Mouse (Mus musculus) embryonic stem cell, embryonic (primary cell): ENCODE results near the gene Mib2.

ENCODE experiments used
- CTCF ChIA-PET, 4 experiments: fragments of 300-600 bp in 2 of 4; fragments of 350-600 bp in 2 of 4; sonication (Branson Sonifier 250); formaldehyde crosslinking; loops; one replicate each; lab custom pipeline; 2022; ENCODE audit warnings: inconsistent platforms in 2 of 4; lab: Charles Lee
- POLR2A ChIA-PET, 4 experiments: fragments of 300-600 bp in 2 of 4; fragments of 350-600 bp in 2 of 4; sonication (Branson Sonifier 250); formaldehyde crosslinking; loops; one replicate each; lab custom pipeline; 2022; ENCODE audit warnings: antibody characterized with exemption in 4 of 4, inconsistent platforms in 1 of 4; lab: Charles Lee

The Mib2 gene

DNA sequence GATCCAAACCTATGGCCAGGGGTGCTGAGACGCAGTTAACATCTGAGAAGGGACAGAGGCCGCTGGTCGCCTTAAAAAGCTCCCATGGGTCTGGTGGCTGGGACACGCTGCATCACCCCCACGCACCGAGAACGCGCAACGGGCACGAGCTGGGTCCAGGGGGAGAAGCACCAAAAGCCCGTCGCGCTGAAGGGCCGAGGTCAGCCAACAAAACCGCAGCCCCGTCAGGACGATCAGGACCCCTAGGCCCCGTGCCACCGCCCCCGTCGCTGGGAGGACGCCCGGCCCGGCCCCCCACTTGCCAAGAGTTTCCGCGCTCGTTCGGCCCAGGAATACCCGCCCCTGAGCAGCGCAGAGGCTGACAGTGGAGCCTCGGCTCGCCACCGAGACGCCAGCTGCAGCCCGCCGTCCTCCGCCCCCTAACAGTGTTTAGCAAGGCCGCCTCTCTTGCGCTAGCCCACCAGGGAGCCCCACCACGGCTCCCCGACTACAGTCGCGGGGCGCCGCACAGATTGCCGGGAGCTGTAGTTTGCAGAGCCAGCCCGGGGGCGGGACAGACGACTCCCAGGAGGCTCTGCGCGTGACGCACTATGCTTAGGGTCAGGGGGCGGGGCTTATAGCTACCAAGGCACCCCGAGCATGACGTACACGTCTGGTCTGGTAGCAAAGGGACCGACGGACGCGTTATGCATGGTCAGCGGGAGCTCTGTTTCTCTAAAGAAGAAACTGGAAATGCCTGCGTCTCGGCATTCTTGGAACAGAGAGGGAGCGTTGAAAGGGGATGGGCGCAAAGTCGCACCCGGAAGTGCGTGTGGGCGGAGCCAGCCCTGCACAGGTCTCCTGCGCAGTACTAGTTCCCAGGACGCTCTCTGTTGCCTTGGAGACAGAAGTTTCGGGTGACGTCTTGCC lies at the start of gene Mib2:
Gene Mib2, minus strand, starts transcription at position 510 of the 909 bp plus-strand sequence.
- ChIA-PET CTCF (interaction anchor here (0.6 to 1.7 kb wide), 15 partner anchors 14 to 442 kb away, joined by 3 to 7 read pairs (median 4); partner anchors contain the start of gene Gm10563 (in 1 of the 4)), POLR2A (interaction anchor here (0.5 to 4.3 kb wide), 80 partner anchors 8 to 602 kb away, joined by 3 to 121 read pairs (median 4); partner anchors contain the start of genes Slc35e2 (in 3 of the 4), Ssu72 (in 3 of the 4), Atad3a (in 2 of the 4) and Fndc10 (in 2 of the 4))

DNA sequence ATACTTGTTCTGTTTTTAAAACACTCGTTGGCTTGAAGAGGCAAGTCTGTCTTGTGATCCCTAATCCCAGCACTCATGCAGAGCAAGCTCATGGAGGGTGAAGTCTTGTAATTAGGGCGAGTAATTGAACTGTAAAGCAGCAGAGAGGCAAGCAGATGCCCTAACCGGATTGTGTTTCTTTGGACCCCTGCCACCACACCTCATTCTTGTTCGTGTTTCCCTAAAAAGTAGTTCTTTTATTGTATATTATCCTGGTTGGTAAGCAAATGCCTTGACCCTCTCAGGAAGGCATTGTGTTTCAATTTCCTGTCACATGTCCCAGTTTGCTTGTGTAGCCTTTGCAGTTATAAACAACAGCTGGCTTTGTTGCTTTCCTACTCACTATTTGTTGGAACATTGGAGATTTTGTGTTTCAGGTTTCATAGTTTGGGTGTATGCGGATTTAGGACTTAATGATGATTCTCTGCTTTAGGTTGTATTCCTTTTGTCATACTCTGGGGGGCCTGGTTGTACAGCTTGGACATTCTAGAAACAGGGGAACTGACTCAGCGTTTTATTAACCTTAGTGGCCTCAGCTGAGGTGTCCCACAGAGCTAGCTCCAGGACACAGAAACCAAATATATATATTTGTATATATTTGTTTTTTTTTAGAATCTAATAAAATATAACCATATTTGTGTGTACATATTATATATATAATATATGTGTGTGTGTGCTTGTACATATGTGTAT lies 41.7 kb upstream of the Mib2 start:
- POLR2A ChIA-PET: interaction anchor here in 3 of 4 experiments (0.6 to 3.4 kb wide), 19 partner anchors 8 to 350 kb away, joined by 3 to 14 read pairs (median 5); partner anchors contain the start of genes Atad3a (in 1 of the 3), Mib2 (in 1 of the 3), Mmp23 (in 1 of the 3) and Prkcz (in 1 of the 3)
- CTCF ChIA-PET: interaction anchor here in 3 of 4 experiments (1.0 kb wide), 4 partner anchors 10 to 11 kb away, joined by 3 to 4 read pairs (median 3); no protein-coding TSS in a partner anchor

DNA sequence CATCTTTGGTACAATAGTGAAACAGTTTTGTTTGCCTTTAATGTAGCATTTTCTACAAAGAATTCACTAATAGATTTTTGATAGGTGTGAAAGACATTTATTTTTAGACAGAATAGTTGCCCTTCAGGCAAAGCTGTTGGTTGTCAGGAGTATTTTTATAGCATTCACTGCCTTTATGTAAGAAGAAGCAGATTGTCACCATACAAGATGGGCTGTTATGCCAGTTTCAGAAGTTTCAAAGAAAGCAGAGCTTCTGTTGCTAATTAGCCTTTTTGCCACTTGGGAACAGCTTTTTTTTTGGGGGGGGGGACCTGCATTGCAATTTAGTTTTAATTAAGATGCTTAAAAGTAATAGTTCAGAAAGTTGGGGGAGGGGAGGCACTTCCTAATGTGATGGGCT lies 40.0 kb upstream of the Mib2 start:
- ChIA-PET POLR2A (interaction anchor here in 3 of 4 experiments (0.6 to 3.4 kb wide), 13 partner anchors 8 to 290 kb away, joined by 3 to 14 read pairs (median 4); no protein-coding TSS in a partner anchor), CTCF (interaction anchor here (0.6 to 1.2 kb wide), 4 partner anchors 9 to 228 kb away, joined by 3 to 13 read pairs (median 3); no protein-coding TSS in a partner anchor)

DNA sequence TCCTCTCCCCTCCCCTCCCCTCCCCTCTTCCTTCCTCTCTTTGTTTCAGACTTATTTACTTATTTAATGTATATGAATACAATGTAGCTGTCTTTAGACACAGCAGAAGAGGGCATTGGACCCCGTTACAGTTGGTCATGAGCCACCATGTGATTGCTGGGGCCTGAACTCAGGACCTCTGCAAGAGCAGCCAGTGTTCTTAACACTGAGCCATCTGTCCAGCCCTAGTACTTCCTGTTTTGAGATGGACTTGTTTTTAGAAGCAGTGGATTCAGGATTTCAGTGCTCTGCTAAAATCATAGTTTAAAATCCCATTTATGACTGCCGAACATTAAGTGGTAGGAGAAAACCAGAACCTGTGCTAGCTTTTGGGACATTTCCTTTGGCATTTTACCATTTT lies 39.6 kb upstream of the Mib2 start:
- POLR2A ChIA-PET: interaction anchor here (0.5 to 3.4 kb wide), 13 partner anchors 8 to 199 kb away, joined by 3 to 14 read pairs (median 4); no protein-coding TSS in a partner anchor

DNA sequence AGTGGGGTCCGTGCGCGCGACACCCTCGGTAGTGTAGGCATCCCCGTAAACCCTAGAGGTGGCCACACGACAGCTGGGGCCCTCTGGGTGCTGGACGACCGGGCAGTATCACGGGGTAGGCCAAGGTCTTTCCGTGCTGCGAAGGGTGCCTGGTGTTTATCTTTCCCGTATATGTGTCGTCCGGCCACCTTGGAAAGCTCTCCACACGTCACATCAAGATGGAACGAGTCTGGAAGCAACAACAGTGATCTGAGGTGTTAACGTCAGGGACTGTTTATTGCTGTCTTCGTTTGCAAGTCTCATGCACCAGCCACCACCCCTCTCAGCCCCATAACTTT lies 36.6 kb upstream of the Mib2 start:
- CTCF ChIA-PET: interaction anchor here in 1 of 4 experiments (1.1 to 1.3 kb wide), 2 partner anchors 11 to 37 kb away, joined by 4 read pairs; partner anchors contain the start of gene Mib2
- POLR2A ChIA-PET: interaction anchor here (0.7 to 3.6 kb wide), 38 partner anchors 7 to 232 kb away, joined by 3 to 28 read pairs (median 5); partner anchors contain the start of genes Mib2 (in 4 of the 4), Atad3a (in 2 of the 4), Mmp23 (in 2 of the 4) and Fndc10 (in 1 of the 4)

More for the DNA sequence above, 39.6 kb upstream of the Mib2 start:
- CTCF ChIA-PET: interaction anchor here in 3 of 4 experiments (0.6 to 0.9 kb wide), 4 partner anchors 10 to 147 kb away, joined by 3 to 13 read pairs (median 3); no protein-coding TSS in a partner anchor

DNA sequence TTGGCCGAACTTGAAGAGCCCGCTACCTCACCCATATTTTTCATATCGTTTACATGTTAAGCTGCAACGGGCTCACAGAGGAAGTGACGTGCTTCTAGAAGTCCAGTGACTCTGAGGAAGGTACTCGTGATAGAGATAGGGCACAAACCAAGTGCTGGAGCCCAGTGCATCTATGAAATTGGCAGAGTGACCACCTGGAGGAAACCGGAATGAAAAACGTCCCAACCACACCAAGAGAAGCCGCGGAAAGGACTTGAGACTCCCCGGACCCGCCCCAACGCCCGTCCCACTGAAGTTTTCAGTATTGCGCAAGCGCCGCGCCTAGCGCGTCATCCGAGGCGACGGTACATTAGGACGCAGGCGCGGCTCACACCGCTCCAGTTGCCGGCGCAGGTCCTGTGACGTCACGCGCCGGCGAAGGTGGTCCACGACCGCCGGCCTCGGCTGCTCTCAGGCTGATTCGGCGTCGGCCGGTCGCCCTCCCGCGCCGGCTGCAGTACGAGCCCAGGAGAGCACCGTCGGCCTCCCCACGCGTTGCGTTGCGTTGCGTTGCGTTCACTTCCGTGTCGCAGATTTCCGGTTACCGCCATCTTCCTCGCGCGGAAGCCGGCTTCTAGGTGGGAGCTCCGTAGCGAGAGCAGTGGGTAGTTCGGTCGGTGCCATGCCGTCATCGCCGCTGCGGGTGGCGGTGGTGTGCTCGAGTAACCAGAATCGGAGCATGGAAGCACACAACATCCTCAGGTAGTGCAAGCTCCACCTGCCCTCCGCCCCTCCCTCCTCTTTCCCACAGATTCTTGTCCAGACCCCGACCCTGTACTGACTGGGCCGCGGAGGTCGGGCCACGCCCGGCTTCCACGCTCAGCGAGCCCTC lies 36.0 kb upstream of the Mib2 start, which contains the start of gene Ssu72:
Gene Ssu72, plus strand, starts transcription at position 80 of the 871 bp plus-strand sequence.
- POLR2A ChIA-PET: interaction anchor here (0.7 to 3.6 kb wide), 43 partner anchors 8 to 350 kb away, joined by 3 to 28 read pairs (median 4); partner anchors contain the start of genes Mib2 (in 4 of the 4), Atad3a (in 2 of the 4), Mmp23 (in 2 of the 4) and Aurkaip1 (in 1 of the 4)
- CTCF ChIA-PET: interaction anchor here in 2 of 4 experiments (0.5 to 1.3 kb wide), 3 partner anchors 12 to 979 kb away, joined by 3 to 4 read pairs (median 4); partner anchors contain the start of gene Mib2 (in 1 of the 2)

DNA sequence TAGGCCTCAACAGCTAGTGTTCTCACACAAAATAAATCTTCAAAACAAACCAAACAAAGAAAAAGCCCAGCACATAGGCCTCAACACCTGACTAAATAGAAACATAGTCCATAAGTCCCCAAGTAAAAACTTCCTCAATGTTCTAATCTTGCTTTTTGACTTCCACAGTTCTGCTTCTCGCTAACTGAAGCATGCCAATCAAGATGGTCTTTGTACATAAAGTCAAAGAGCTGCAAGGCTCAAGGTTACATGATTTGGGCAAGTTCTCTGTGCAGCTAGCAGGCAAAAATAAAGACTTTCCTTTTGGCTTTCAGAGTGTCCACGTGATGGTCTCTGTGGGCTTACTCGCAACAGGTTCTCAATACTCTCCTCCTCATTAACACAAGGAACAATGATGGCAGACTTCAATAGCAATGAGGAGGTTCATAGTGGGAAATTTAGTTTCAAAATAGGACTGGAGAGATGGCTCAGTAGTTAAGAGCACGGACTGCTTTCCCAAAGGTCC lies 34.5 kb upstream of the Mib2 start:
- ChIA-PET POLR2A (interaction anchor here in 3 of 4 experiments (0.6 to 9.6 kb wide), 11 partner anchors 9 to 221 kb away, joined by 3 to 121 read pairs (median 11); partner anchors contain the start of genes Mib2 (in 3 of the 3) and Aurkaip1 (in 1 of the 3)), CTCF (interaction anchor here in 2 of 4 experiments (1.0 to 1.2 kb wide), 3 partner anchors 11 to 51 kb away, joined by 3 read pairs; partner anchors contain the start of genes Mib2 (in 1 of the 2) and Mmp23 (in 1 of the 2))

DNA sequence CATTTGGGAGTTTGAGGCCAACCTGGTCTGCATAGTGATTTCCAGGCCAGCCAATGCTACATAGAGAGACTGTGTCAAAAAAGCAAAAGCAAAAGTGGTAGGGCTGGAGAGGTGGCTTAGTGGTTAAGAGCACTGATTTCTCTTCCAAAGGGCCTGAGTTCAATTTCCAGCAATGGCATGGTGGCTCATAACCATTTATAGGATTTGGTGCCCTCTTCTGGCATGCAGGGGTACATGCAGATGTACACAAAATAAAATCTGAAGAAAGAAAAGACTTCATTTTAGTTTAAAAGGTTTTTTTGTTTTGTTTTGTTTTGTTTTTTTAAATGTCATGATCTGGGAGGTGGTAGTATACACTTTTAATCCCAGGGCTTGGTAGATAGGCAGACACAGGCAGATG lies 31.4 kb upstream of the Mib2 start:
- ChIA-PET POLR2A (interaction anchor here in 3 of 4 experiments (0.6 to 9.6 kb wide), 14 partner anchors 10 to 451 kb away, joined by 3 to 121 read pairs (median 4); partner anchors contain the start of genes Mib2 (in 2 of the 3), Faap20 (in 1 of the 3) and Mmp23 (in 1 of the 3)), CTCF (interaction anchor here in 3 of 4 experiments (0.6 to 1.6 kb wide), 8 partner anchors 10 to 274 kb away, joined by 3 to 6 read pairs (median 4); partner anchors contain the start of genes Gm10563 (in 2 of the 3), Mib2 (in 1 of the 3) and Mmp23 (in 1 of the 3))

DNA sequence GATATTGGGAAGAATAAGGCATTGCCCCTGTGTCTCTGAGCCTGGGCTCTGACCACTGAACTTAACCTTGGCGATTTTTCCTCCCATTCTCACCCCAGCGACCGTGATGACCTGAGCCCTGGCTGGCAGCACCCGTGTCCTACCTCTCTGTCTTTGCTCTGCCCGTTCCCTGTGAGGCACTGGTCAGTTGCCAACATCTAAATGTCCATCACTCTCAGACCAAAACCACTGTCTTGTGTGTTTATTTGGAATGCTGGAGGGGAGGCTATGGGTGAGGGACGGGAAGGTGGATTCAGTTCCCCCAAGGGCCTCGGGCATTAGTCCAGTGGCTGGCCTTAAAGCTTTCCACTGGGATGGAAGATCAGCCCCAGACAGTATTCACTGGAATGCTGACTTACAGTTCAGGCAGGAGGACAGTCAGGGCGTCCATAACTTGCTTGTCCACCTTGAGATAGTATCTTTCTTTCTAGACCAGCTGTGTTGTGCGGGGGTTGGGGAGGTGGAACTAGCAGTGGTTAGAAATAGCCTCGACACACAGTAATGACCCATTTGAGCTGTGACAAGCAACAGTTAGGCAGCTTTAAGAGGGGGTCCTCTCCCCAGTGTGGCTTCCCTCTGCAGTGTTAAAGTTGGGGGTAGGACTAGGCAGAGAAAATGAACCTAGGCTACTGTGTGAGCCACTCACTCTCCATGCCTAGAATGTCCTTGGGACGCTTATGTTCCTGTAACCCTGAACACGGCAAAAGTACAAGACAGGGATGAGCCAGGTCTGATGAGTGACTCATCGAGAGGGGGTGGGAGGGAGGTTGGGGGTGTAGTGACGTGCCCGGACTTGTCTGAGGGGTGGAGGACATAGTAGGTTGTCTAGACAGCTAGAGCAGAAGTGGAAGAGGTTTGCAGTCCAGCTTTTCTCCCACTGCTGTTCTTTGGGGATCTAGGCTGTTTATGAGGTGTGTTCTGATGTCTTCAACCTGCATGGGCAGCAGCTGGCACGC lies 27.6 kb upstream of the Mib2 start:
- CTCF ChIA-PET: interaction anchor here (0.6 to 1.3 kb wide), 7 partner anchors 27 to 451 kb away, joined by 3 to 6 read pairs (median 4); partner anchors contain the start of gene Mib2 (in 1 of the 4)

DNA sequence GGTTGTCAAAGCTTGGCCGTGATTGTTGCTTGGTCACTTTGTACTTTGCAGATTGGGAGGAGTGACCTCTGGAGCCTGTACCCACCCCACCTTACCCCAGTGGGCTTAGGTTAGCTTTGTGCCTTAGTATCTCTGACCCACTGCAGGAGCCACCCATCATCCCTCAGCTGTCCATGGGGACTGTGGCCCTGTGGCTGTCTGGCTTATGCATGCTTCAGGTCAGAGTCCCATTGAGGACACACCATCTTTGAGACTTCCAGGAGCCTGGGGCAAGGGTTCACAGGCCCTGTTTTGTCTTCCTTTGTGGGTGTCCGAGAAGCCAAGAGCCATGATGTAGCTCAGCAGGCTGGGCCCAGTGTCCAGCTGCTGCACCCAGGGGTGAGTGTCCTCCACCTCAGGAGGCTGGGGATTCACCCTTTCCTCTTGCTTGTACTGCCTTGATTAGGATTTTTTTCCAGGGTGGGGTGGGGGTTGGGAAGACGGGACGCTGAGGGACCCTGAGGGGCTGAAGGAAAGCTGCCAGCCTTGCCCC lies 26.6 kb upstream of the Mib2 start:
- CTCF ChIA-PET: interaction anchor here in 1 of 4 experiments (0.7 kb wide), 1 partner anchor 26 kb away, joined by 4 read pairs; the partner anchor contains the start of gene Mib2
- POLR2A ChIA-PET: interaction anchor here (0.6 to 9.6 kb wide), 27 partner anchors 8 to 283 kb away, joined by 3 to 121 read pairs (median 10); partner anchors contain the start of genes Mib2 (in 4 of the 4), Ssu72 (in 3 of the 4) and Mmp23 (in 2 of the 4)

More for the DNA sequence above, 27.6 kb upstream of the Mib2 start:
- POLR2A ChIA-PET: interaction anchor here (0.6 to 9.6 kb wide), 66 partner anchors 8 to 473 kb away, joined by 3 to 121 read pairs (median 4); partner anchors contain the start of genes Mib2 (in 4 of the 4), Mmp23 (in 3 of the 4), Ssu72 (in 2 of the 4) and Gm10563 (in 1 of the 4)

DNA sequence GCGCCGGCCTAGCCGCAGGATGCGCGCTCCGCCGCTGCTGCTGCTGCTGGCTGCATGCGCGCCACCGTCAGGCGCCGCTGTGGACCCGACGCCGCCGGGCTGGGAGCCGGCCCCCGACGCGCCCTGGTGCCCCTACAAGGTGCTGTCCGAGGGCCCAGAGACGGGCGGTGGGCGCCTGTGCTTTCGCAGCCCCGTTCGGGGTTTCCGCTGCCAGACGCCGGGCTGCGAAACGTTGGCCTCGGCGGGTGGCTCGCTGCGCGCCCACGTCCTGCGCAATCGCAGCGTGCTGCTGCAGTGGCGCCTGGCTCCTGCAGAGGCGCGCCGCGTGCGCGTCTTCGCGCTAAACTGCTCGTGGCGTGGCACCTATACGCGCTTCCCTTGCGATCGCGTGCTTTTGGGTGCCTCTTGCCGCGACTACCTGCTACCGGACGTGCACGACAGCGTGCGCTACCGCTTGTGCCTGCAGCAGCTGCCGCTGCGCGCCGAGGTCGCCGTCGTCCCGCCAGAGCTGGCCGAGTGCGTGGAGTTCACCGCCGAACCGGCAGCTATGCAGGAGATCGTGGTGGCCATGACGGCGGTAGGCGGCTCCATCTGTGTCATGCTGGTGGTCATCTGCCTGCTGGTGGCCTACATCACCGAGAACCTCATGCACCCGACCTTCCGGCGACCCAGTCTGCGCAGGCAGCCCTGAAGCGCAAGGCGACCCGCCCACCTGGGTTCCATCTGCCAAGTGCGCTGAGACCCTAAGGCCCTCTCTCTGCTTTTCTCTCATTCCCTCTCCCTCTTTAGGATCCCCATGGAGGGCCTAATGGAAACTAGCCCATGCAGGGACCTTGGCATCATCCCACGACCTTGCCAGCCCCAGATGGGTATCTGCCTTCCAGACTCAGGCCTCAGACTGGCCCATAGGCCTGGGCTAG lies 25.7 kb upstream of the Mib2 start:
- POLR2A ChIA-PET: interaction anchor here (0.6 to 9.6 kb wide), 18 partner anchors 10 to 63 kb away, joined by 3 to 121 read pairs (median 11); partner anchors contain the start of genes Mib2 (in 3 of the 4), Ssu72 (in 3 of the 4) and Mmp23 (in 2 of the 4)
- CTCF ChIA-PET: interaction anchor here in 1 of 4 experiments (0.7 kb wide), 1 partner anchor 25 kb away, joined by 4 read pairs; the partner anchor contains the start of gene Mib2

DNA sequence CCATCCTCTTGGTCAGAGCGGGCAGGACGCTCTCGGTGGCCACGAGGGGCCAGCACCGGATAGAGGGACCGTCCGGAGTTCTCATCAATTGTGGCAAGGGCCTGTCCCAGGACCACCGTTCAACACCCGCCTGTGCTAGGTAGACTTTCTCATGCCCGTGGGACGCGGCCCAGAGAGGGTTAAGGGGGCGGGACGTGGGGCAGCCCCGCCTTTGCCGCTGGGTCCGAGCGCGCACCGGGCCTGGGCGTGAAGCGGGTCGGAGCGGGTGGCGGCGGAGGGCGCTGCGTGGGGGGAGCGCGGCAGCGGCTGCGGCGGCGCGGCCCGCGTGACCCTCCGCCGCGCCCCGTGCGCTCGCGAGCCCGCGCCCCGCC lies 25.1 kb upstream of the Mib2 start, which contains the start of gene Fndc10:
Gene Fndc10, plus strand, starts transcription at position 232 of the 371 bp plus-strand sequence.
- CTCF ChIA-PET: no interaction called here
- POLR2A ChIA-PET: interaction anchor here in 3 of 4 experiments (1.0 to 5.6 kb wide), 6 partner anchors 11 to 41 kb away, joined by 4 to 59 read pairs (median 39); partner anchors contain the start of genes Mib2 (in 3 of the 3), Mmp23 (in 1 of the 3) and Ssu72 (in 1 of the 3)
